Mouse (Mus musculus): ENCODE data around the gene 4930404H24Rik. TPM values are rescaled to one million over a fixed set of nuclear protein-coding genes. Genes with fewer than 3 reads are reported as not detected.
"Not testable (repeated sequence)": the region's sequence is repeated elsewhere in the genome, so short reads cannot be mapped to it uniquely, and the experiment has no call there.

Gene 4930404H24Rik
- total RNA-seq, 2 experiments from 2014 or later, result not detected

DNA sequence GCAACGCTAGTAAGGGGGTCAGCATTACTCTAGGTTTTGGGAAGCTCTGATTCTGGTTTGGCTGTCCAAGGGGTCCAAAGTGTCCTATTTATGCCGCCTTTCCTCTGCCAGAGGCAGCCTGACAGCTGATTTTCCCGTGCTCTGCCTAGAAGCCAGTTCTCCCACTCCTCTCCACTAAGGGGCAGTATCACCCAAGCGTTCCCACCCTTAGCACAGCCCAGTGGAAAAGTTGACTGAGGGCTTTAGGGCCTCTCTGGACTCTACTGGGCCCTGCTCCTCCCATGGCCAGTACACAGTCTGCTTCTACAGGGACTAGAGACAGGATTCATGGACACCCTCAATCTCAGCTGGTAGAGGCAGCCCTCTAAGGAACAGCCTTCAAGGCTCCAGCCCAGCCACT lies 14.0 kb upstream of the 4930404H24Rik start:
- DNase-seq (ENCODE audit: low spot score in 2 of 2), result peak in 1 of 2 experiments; percentile 52

- DNase-seq (ENCODE audit: low spot score in 2 of 2), result no peak
These were observed 13.1 kb upstream of the 4930404H24Rik start for GRCm38 (mm10) chr2:153479486-153479885.

DNA sequence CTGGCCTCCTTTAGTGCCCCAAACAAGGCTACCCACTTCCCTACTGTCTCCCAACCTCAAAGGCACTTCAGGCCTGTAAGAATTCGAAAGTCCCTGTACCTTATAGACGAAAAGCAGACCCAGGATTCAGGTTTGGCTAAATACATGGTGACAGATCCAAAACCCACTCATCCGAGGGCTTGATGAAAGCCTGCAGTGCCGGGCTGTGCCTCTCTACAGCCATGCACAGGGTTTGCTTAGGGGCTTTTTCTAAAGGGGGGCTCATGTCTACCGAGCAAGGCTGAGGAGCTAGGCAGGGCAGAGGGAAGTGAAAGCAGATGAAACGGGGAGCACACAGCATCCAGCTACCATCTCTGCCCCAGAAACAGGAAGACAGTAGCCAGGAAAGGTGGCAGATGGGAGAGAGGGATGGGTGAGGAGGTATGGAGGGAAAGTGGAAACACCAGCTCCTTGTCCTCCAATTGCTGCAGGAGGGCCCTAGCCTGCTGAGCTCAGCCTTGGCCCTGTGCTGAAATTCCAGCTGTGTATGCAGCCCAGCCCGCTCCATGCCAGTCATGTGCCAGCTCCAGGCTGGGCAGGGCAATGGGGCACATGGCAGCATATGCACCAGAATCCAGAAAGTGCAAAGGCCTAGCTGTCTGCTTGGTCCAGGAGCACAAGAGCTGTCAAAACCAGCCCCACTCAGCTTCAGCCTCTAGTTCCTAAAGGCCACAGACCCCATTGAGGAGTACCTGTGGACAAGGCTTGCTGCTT lies 11.3 kb upstream of the 4930404H24Rik start:
- DNase-seq (ENCODE audit: low spot score in 2 of 2), result no peak

GRCm38 (mm10) chr2:153481861-153482120 lies 10.8 kb upstream of the 4930404H24Rik start:
- no peak for DNase-seq (ENCODE audit: low spot score in 2 of 2)

DNA sequence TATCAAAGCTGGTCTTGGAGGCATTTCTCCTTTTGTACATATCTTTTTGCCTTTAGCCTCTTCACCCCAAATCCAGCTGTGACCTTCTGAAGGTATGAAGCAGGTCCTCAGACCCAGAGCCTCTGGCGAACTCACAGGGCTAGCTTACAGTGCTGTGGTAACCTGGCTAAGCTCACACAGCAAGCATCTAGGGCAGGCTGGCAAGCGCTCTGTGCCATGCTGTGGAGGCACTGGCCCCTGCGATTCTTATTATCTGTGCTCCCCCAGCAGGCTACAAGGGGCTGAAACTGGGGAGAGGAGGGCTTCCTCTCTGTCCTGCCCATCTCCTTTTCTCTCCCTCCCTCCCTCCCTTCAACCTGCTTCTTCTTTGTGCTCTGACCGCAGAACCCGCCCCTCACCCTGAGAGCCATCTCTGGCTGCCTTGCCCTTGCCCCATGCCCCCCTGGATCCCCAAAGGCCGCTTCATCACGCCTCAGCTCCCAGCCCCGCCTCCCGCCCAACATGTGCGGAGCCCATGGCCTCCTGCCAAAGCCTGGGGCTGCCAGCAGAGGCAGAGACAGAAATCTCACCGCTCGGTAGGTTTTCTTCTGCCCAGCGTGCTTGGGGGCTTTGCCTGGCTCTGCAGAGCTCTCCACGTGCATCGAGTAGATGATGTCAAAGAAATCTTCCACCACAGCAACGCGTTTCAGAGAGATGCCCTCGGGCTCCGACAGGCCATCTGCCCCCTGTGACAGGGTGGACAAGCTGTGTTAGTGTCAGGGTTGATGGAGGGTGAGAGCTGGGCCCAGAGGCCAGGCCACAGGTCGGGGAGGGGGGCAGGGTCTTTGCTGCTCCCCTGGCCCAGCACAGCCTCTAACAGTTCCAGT lies 9.2 kb upstream of the 4930404H24Rik start:
- DNase-seq (ENCODE audit: low spot score in 2 of 2), result peak in 1 of 2 experiments; percentile 49

DNA sequence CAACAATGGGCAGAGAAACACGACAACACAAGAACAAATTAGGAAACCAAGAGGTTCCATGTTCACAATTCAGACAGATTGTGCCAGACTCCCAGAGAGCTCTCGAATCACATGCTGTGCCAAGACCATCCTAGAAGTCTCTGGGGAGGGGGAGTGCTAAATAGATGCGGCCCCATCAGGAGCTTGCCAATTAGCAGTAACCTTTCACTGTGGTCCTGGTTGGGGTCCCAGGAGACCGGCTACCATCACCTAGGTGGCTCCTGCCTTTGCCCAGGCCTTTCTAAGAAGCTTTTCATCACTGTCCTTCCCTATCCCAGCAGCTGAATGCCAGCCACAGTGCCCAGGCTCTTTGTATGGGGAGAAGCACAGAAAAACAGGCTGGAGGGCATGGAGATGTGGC lies 8.5 kb upstream of the 4930404H24Rik start:
- DNase-seq (ENCODE audit: low spot score in 2 of 2), result no peak

GRCm38 (mm10) chr2:153490116-153490515 lies 2.5 kb upstream of the 4930404H24Rik start:
- no peak for DNase-seq (ENCODE audit: low spot score in 2 of 2)

DNA sequence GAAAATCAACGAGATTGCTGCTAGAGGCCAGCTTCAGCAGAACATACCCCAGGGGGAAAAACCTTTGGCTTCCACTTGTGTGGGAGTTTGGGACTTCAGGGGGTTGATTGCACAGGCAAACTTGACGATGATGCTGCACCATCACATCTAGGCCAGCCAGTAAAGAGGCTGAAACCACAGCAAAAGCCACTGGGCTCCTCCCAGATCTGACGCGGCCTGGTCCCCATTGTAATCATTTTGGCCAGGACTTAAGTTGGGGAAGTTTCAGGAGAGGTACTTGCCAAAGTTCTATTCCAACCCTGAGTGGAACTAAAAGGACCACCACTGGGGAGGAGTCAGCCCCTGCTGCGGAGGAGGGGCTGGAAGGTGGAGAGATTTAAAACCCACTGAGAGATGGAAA lies 1.6 kb upstream of the 4930404H24Rik start:
- no peak for DNase-seq (ENCODE audit: low spot score in 2 of 2)

DNA sequence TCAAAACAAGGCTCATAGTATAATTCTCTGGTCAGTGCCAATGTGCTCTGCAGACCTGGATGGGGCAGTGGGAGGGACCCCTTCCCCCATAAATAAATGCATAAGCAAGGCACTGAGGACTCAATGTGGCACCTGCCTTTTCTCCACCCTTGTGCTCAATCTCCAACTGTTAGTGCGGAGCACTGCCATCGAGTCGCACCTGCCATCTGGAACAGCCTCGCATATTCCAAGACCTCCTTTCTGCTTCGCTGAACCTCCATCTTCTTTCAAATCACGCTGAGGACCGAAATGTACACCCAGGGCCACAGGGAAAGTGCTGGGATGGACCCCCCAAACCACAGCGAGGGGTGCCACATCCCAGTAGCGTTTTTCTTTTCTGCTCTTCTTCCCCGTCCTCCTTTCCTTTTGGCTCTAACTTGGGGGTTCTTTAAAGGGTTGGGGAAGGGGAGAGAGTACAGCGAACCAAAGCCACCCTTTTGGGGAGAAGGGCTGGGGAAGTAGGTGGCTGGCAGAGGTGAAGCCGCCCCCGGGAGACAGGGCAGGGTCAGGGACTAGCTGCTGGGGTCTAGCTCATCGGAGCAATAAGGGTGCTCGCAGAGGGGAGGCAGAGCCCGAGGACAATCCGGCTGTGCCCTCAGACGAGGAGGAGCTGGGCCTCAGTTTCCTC lies 945 bp upstream of the 4930404H24Rik start:
- DNase-seq (ENCODE audit: low spot score in 2 of 2), result no peak

DNA sequence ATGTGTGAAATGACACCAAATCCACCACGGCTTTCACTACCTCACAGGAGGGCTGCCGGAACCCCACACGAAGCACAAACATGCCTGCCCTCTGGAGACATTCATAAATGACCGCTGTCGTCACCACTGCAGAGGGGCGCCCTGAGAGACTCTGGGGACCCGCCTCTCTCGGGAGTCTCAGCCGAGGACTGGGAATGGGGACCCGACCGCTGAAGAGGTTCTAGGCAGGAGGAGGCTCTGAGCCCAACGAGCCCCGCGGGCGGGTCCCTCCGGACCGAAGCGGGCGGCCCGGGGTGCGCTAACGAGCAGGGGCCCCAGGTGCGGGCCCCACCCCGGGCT lies 442 bp upstream of the 4930404H24Rik start:
- no peak for DNase-seq (ENCODE audit: low spot score in 2 of 2)

DNA sequence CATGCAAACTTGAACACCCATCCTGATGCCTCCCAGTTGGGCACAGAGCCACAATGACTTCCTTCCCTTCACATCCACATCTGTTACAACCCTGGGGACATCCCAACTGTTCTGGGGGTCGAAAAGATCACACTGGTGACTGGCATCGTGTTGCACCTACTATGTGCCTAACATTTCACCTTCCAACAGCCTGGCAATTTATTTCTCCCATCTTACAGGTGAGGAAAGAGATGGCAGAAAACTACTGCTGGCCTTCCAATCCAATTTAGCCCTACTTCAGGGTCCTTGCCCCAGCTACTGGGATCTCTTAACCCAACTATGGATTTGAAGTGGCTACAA lies 772 bp downstream of the 4930404H24Rik start:
- DNase-seq (ENCODE audit: low spot score in 2 of 2), result no peak

GRCm38 (mm10) chr2:153493781-153494292 lies 1.2 kb downstream of the 4930404H24Rik start:
- no peak for DNase-seq (ENCODE audit: low spot score in 2 of 2)

- DNase-seq (ENCODE audit: low spot score in 2 of 2), result no peak
These were observed 1.8 kb downstream of the 4930404H24Rik start for GRCm38 (mm10) chr2:153494293-153494811.

- not testable (repeated sequence) for DNase-seq (ENCODE audit: low spot score in 2 of 2)
These were observed 2.8 kb downstream of the 4930404H24Rik start for GRCm38 (mm10) chr2:153495391-153495790.

DNA sequence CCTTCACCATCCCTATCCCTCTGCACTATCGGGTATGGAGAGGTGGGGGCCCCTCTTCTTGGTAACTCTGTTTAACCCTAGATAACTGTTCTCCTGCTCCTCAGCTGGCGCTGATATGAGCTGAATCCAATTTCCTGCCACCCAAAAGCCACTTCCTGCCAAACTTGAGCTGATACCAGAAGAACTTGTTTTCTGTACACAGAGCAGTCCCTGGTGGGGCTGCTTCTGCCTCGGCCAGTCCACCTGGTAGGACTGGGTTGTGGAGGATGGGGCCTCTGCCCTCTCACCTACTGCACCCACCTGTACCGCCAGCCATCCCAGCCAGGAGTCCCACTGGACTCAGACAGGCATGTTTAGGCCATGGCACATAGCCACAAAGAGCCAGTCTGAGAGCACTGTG lies 3.2 kb downstream of the 4930404H24Rik start:
- DNase-seq (ENCODE audit: low spot score in 2 of 2), result no peak

DNA sequence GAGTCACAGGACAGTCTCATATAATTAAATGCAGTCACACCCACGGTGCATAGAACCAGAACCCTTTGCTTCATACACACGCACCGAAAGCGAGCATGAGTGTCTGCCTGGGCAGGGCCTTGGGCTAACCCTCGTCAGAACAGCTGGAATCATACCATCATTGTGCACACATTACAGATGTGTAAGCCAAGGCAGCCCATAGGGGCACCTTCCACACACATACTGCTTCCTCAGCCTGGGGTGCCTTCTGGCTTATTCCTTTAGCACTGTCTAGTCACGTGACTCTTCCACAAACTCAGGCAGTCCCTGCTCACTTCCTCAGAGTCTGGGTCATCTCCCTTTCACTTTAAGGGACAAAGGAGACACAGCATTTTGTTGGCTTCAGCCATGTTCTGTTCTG lies 3.7 kb downstream of the 4930404H24Rik start:
- no peak for DNase-seq (ENCODE audit: low spot score in 2 of 2)

GRCm38 (mm10) chr2:153496898-153497297 lies 4.3 kb downstream of the 4930404H24Rik start:
- no peak for DNase-seq (ENCODE audit: low spot score in 2 of 2)

- DNase-seq (ENCODE audit: low spot score in 2 of 2), result no peak
These were observed 6.6 kb downstream of the 4930404H24Rik start for GRCm38 (mm10) chr2:153499154-153499553.

GRCm38 (mm10) chr2:153506385-153506784 lies 13.8 kb downstream of the 4930404H24Rik start:
- DNase-seq (ENCODE audit: low spot score in 2 of 2), result no peak

DNA sequence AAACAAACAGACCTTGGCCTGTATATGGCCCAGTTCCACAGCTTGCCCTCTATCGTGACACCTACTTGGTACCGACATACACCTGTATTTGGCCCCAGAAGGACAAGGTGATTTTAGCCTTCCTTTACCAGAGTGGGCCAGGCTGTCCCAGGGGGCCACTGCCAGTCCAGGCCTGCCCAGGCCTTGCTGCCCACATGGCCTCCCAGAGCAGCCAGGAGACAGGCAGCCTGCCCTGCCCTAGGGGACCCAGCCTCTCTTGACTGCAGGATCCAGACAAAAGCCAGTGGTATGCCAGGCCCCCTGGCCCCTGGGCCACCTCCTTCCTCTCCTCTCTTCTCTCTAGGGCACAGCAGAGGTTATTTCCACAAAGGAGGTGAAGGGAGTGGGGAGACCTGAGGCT lies 15.4 kb downstream of the 4930404H24Rik start:
- DNase-seq (ENCODE audit: low spot score in 2 of 2), result no peak

DNA sequence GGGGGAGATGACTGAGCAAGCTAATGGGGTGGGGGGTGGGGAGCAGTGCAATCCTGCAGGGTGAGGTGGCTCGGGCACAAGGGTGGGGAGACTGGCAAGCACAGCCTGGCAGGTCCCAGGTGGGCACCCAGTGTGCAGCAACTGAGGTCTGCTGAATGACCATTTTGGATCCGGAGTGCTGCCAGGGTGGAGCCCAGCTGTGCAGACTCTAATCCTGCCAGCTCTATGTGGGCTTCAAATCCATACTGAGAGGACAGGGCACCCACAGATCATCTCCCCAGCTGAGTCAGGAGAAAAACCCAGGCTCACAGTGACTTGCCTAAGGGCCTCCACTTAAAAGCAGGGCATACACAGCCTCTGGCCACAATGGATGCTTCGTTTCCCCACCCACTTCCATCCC lies 15.8 kb downstream of the 4930404H24Rik start:
- no peak for DNase-seq (ENCODE audit: low spot score in 2 of 2)

Measured in adrenal gland, postnatal 4 days (tissue).